Mouse (Mus musculus) kidney, adult 2 months (tissue): ENCODE results near the gene Fam213a. TPM values are rescaled to one million over a fixed set of nuclear protein-coding genes. Genes with fewer than 3 reads are reported as not detected.

ENCODE experiments used
- DNase-seq: peaks from one replicate; pipeline ENCODE4 v3.0.0; 2021
- H3K27ac ChIP-seq: fragments of 200-500 bp; 2 replicates; pipeline ENCODE4 v1.5.1; 2012; ENCODE audit warnings: low read depth, low read length, control low read depth, inconsistent platforms; ENCODE audit not compliant: insufficient read depth
- H3K27me3 ChIP-seq: fragments of 200-500 bp; replicated peaks from 2 replicates; pipeline ENCODE4 v1.6.1; 2012; ENCODE audit warnings: mild to moderate bottlenecking, moderate library complexity, low read length, inconsistent platforms; ENCODE audit not compliant: control insufficient read depth, insufficient read depth
- H3K36me3 ChIP-seq: fragments of 200-500 bp; 2 replicates; pipeline ENCODE4 v1.6.1; 2012; ENCODE audit warnings: mild to moderate bottlenecking, moderate library complexity, low read length, inconsistent platforms; ENCODE audit not compliant: control insufficient read depth, insufficient read depth
- H3K4me1 ChIP-seq: fragments of 200-500 bp; 2 replicates; pipeline ENCODE4 v1.6.1; 2011; ENCODE audit warnings: low read length; ENCODE audit not compliant: control insufficient read depth, insufficient read depth
- H3K4me3 ChIP-seq: fragments of 200-500 bp; 2 replicates; pipeline ENCODE4 v1.5.1; 2011; ENCODE audit warnings: mild to moderate bottlenecking, low read depth, low read length, control low read depth; ENCODE audit not compliant: insufficient read depth
- CTCF ChIP-seq: fragments of 200-500 bp; conservative IDR thresholded peaks from 2 replicates; pipeline ENCODE4 v1.5.1; 2011; ENCODE audit warnings: low read depth, mild to moderate bottlenecking, control low read depth, low read length, moderate library complexity, mixed read lengths; ENCODE audit not compliant: insufficient read depth, insufficient read length
- POLR2A ChIP-seq: fragments of 200-500 bp; IDR thresholded peaks from one replicate; pipeline ENCODE4 v1.6.1; 2011; ENCODE audit warnings: low read depth, low read length, control low read depth
- WGBS: fragments of 180-500 bp; shearing (Covaris S2); methylation state at CpG from one replicate; pipeline ENCODE4 v1.1.7; 2018; 5-methylcytosine and 5-hydroxymethylcytosine counted together
- polyA plus RNA-seq: library from polyadenylated mRNA; depleted of rRNA; stranded (reverse); fragments of >200 nt; gene quantifications from 2 replicates; pipeline ENCODE4 v1.2.3, GENCODE M21; 2012

Fam213a gene
- polyA plus RNA-seq, 1 experiment = 80.8 TPM

GRCm38 (mm10) chr14:41033135-41034110, 19.8 kb upstream of the Fam213a start:
- no peak overlapping the region for H3K4me3 ChIP-seq
- peaks cover 4% of the 10 kb centered on the region; the same call in 1 of the 2 replicates for H3K4me1 ChIP-seq

GRCm38 (mm10) chr14:41030989-41031513, 17.5 kb upstream of the Fam213a start:
- H3K36me3 ChIP-seq = no peaks in the 10 kb centered on the region
- WGBS = 76% methylated on average over 6 of the region's 6 CpGs

More at GRCm38 (mm10) chr14:41033135-41034110, 19.8 kb upstream of the Fam213a start:
- Histone ChIP-seq H3K27ac (no peak overlapping the region; the same call in 1 of the 2 replicates), H3K36me3 (no peaks in the 10 kb centered on the region), H3K27me3 (no peaks in the 10 kb centered on the region)
- TF ChIP-seq CTCF (peak; percentile 73), POLR2A (no peak)
- DNase-seq = peak; percentile 86
- WGBS = 46% methylated on average over 13 of the region's 13 CpGs

GRCm38 (mm10) chr14:41029303-41029702, 15.7 kb upstream of the Fam213a start:
- Histone ChIP-seq H3K4me1 (peaks cover 4% of the 10 kb centered on the region; the same call in 1 of the 2 replicates), H3K27me3 (no peaks in the 10 kb centered on the region), H3K36me3 (no peaks in the 10 kb centered on the region), H3K4me3 (no peak overlapping the region), H3K27ac (no peak overlapping the region)
- TF ChIP-seq CTCF (no peak), POLR2A (no peak)
- peak; percentile 87 for DNase-seq
- WGBS = 52% methylated on average over 4 of the region's 4 CpGs

More at GRCm38 (mm10) chr14:41030989-41031513, 17.5 kb upstream of the Fam213a start:
- Histone ChIP-seq H3K27me3 (no peaks in the 10 kb centered on the region), H3K4me3 (no peak overlapping the region), H3K4me1 (peaks cover 4% of the 10 kb centered on the region; the same call in 1 of the 2 replicates), H3K27ac (no peak overlapping the region)
- no peak for TF ChIP-seq POLR2A
- TF ChIP-seq CTCF = no peak
- no peak for DNase-seq

GRCm38 (mm10) chr14:41025594-41026284, 12.2 kb upstream of the Fam213a start:
- Histone ChIP-seq H3K4me3 (no peak overlapping the region), H3K27ac (no peak overlapping the region), H3K27me3 (no peaks in the 10 kb centered on the region), H3K4me1 (peaks cover 4% of the 10 kb centered on the region; the same call in 1 of the 2 replicates), H3K36me3 (no peaks in the 10 kb centered on the region)
- TF ChIP-seq POLR2A (no peak), CTCF (no peak)
- no peak for DNase-seq
- WGBS = 76% methylated on average over 7 of the region's 7 CpGs

- DNase-seq = no peak
- Histone ChIP-seq H3K36me3 (no peaks in the 10 kb centered on the region), H3K27ac (no peak overlapping the region), H3K4me1 (peaks cover 4% of the 10 kb centered on the region; the same call in 1 of the 2 replicates), H3K4me3 (no peak overlapping the region), H3K27me3 (no peaks in the 10 kb centered on the region)
- WGBS = 92% methylated on average over 2 of the region's 2 CpGs
- TF ChIP-seq CTCF (no peak), POLR2A (no peak)
Measured at GRCm38 (mm10) chr14:41025087-41025486, 11.5 kb upstream of the Fam213a start.

- TF ChIP-seq POLR2A (no peak), CTCF (no peak)
- 77% methylated on average over 3 of the region's 3 CpGs for WGBS
- H3K27me3 ChIP-seq = no peaks in the 10 kb centered on the region
Measured at GRCm38 (mm10) chr14:41021246-41021645, 7.7 kb upstream of the Fam213a start.

More at GRCm38 (mm10) chr14:41021246-41021645, 7.7 kb upstream of the Fam213a start:
- Histone ChIP-seq H3K4me3 (no peak overlapping the region), H3K36me3 (no peaks in the 10 kb centered on the region), H3K27ac (no peak overlapping the region), H3K4me1 (no peaks in the 10 kb centered on the region)
- DNase-seq = no peak
